Mouse (Mus musculus) ovary, postnatal 10 days (tissue): ENCODE data around the gene Zfc3h1.

Source experiments
- DNase-seq: peaks from one replicate; pipeline ENCODE4 v3.0.0; 2022; ENCODE audit warnings: low spot score

Zfc3h1 gene

DNA sequence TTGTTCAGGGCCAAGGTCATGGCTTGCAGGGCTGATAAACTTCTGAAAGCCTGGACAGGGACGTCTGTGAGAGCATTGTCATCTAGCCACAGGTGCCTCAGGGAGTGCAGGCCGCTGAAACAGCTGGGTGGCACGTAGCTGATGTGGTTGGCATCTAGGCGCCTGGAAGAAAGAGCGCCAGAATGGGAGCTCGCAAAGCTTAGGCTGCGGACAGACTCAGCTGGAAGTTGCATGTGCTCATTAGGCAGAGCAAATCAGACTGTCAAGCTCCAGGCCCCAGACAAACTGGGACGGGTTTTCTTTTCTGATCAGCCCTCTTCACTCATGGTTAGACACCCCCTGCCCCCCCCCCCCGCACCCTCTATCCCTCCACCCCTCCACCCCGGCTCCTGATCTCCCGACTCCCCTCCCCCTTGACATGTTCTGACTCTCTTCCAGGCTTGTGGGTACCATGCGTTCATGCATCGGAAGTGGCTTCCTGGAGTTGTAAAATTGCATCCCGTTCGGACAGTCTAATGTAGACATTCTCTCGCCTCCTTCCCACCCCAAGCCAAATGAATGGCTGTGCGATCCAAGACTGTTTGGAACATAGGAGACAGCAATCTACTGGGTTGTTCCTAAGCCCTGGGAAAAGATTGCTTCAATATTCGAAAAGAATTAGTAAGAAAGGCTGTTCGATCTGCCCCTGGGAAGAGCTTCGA, 93.8 kb downstream of the Zfc3h1 start:
- no peak for DNase-seq
